Mouse (Mus musculus): ENCODE measurements around the gene Stk17b. TPM values are rescaled to one million over a fixed set of nuclear protein-coding genes. Genes with fewer than 3 reads are reported as not detected.
"Not testable (repeated sequence)": the region's sequence is repeated elsewhere in the genome, so short reads cannot be mapped to it uniquely, and the experiment has no call there.

The Stk17b gene
- polyA plus RNA-seq, 1 experiment from 2014 or later = 107 TPM

DNA sequence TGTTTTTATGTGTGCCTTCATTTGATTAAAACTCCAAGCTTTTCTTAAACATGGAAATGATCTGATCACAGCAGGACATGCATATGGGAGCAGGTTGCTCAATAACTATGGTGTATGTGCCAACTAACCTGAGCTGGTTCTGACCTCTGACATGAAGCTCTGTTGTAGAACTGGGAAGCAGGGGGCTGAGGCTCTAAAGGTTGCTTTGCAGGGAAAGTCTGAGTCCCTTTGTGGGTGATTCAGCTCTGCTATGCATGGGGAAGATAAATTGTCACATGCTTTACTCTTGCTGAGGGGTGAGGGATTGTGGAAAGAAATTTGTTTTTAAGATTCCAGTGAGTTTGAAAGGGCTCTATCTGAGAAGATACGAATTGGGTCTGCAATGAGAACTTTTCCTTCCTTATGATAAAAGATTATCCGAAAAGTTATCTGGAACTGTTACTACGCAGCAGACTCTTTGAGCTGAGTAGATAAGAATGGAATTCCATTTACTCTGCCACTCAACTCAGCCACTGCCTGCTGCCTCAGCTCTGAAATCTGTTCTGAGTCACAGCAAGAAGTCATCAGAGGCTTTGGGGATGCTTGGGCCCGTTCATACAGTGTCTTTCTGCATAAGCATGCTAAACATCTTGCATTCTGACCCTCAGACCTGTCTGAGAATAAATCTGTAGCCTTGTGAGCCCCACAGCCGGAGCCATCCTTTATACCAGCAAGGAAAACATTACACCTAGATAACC lies 56.4 kb downstream of the Stk17b start:
- DNase-seq (ENCODE audit: low spot score) = no peak

DNA sequence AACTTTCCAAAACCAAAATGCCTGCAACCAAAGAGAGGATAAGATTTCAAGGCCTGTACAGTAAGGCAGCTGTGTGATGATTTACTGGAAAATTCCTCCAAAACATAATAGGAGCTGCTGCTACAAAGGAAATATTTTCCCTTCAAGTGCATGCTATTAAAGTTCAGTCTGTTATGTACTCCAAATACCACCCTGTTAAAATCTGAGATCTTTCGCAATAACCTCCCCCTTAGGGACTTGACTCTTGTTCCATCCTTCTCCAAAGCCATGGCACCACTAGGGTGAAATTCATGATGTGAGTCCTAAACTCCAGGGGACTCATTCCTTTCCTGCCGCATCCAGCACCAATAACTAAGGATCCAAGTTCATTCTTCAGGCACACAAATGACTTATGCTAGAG lies 58.1 kb downstream of the Stk17b start:
- no peak for DNase-seq (ENCODE audit: low spot score)

DNA sequence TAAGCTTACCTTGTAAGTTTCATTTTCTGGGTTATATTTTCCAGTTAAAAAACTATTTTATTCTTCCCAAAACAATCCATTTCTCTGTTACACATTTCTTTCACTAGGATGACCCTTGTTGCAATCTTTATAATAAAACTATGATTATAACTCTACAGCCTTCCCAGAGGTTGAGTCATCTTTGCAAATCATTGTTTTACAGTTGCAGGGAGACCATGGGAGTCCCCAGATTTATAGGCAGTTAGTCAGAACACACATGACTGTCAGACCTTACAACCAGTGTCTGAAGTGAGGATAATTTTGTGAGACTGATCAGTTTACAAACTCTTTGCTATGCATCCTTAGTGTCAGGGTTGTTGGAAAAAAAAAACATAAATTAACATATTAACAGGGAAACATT lies 63.7 kb downstream of the Stk17b start:
- no peak for DNase-seq (ENCODE audit: low spot score)

DNA sequence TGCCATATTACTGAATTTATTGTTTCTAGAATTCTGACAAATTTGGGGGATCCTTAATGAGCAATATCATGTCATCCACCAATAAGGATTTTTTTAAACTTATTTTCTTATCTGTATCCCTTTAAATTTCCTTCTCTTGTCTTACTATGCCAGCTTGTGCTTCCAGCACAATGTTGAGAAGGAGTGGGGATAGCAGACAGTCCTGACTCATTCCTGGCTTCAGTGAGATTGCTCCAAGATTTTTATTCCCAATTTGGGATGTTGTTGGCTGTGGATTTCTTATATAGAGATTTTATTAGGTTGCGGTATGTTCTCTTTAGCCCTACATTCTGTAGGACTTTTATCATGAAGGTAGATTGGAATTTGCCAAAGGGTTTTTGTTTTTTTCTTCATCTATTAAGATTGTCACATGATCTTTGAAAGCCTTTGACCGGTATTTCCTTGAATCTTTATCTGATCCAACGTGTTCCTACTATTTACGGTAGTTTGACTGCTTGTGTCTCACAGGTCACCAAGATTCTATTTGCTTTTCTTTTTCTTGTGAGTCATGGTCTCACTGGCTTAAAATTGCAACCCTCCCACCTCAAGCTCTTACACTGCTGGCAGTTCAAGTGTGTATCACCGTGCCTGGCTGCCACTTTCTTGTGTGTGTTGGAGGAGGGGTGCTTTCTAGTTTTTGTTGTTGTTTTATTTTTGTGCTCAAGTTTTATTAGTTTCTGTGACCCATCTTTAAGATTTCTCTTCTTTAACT lies 64.2 kb downstream of the Stk17b start:
- no peak for DNase-seq (ENCODE audit: low spot score)

DNA sequence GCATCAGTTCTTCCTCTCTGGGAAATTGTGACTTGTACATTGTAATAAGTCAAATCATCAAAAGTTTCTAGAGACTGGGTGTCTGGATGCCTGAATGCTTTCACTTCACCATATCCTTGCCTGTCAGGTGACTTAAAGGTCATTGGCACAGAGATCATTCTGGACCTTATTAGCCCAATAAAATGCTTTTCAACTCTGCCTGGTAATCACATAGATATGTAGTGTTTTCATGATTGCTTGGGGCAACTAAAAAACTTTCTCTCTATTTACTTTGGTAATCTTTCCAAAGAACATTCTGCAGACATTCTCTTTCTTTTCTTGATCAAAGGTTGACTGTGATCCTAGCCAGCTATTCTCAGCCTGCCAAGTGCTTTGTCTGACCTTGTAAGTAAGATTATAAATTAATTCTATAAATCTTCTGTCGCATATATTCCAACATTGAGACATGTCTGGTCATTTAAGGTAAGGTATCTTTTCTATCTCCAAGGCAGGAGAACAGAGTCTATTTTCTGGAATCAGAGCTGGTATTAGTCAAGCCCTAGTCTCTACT lies 69.0 kb downstream of the Stk17b start:
- DNase-seq (ENCODE audit: low spot score) = no peak

DNA sequence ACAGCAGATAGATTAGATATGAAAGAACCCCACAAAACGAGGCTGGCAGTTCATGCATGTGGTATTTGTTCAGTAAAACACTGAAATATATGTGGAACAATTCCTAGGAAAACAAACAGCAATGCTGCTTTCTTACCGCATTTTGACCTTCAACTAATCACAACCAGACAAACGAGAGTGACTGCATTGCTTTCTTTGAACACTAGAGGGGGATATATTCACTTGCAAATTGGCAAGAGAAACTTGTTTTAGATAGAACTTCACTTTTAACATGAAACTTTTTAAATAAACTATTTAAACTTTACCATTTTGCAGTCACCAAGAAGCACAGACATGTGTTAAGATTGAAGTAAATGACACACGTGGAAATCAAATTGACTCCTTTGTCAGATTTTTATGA lies 69.6 kb downstream of the Stk17b start:
- DNase-seq (ENCODE audit: low spot score) = peak; percentile 80

DNA sequence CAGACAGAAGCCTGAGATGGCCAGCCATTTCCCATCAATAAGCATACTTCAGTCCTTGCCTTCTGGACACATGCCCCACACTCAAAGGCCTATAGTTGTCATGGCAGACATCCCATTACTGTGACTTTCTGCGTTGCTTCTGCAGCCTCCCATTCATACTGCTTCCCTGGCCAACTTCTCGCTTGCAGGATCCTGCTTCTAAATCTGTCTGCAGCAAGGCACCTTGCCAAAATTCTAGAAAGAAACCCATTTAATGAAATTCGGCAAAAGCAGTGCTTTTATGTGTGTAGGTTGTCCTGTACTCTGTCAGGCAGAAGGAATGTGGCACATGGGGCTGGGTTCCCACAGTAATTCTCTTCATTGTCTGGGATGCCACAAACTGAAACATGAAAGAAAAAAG lies 71.6 kb downstream of the Stk17b start:
- DNase-seq (ENCODE audit: low spot score) = not testable (repeated sequence)

DNA sequence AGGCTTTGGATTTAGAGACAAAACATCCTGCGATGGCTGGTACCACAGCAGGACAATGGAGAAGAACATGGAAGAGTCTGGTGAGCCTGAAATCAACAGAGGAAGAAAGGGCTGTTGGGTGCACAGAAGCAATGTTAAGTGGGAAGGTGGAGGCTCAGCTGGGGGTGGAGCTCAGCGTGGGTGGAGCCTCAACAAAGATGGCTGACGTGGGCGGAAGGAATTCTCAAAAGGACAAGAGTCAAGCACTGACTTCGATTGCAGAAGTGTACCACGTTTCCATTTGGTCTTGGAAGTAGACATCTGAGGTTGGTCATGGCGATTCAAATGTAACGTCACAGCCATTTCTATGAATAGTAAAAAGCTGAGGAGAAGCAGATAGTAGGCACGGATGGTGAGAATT lies 74.0 kb downstream of the Stk17b start:
- no peak for DNase-seq (ENCODE audit: low spot score)

DNA sequence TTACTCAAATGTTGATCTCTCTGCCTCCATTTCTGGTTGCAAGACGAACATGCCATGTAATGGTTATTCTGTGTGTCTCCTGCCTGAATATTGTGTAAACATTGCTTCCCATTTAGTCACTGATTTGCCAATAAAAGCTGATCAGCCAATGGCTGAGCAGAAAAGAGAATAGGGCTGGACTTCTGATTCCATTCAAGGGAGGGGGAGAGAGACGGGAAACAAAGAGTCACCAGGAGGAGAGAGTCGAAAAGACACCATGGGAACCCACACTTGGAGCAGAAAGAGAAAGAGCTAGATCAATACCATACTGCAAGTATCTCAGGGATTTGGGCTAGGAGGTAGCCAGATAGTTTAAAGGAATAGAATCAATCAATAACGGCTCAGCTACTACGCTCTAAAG lies 75.4 kb downstream of the Stk17b start:
- DNase-seq (ENCODE audit: low spot score) = not testable (repeated sequence)

DNA sequence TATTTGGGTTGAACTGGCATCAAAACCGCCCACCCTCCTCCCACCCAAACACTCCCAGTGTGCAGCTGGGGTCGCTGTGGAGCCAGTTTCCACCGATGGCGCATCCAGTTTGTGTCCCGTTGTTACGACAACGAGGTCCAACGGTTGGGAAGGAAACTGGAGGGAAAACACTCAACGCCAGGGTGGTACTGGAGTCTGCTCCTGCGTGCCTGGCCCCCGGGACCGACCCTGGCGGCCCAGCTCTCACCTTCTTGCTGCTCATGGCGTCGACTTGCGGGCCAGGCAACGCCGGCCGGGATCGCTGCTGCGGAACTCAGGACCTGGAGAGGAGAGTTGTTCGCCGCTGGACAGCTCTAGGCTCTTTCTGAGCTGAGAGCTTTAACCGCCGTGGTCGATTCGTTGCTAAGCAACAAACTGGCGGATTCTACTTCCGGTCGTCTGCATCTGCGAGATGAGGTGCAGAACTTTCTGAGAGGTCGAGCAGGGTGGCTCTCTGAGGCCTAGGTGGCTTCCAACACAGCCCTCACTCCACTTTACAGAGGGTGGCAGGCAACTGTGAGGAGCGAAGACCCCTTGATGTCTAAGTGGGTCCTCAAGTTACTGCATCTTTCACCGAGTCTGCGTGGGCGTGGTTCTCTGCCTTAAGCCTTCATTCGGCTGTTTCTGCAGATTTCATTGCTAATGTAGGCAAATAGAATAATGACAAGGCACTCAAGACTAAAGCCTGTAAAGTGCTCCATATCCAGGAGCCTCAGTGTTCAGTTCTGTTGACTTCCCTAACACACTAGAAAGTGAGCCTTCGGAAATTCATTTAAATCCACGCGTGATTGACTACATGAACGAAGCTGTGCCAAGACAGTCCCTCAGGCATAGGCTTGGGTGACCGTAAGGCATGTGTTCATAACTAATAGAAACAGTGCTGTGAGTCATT lies 78.3 kb downstream of the Stk17b start, which contains the start of gene Dnah7a:
Gene Dnah7a (minus strand): TSS at position 354 of the 931 bp plus-strand sequence.
- peak; percentile 64 for DNase-seq (ENCODE audit: low spot score)

Other genes starting within 250 kb of the Stk17b start
- 0.08 and 0.36 TPM in 2 replicates for gene Dnah7a, start 78.4 kb downstream of the Stk17b start, polyA plus RNA-seq (2015; fragmentation: Nextera tagmentation; extraction: Ambion mirVana)

Data from thymus, postnatal 0 days (tissue).